Mouse (Mus musculus) stomach, embryonic 16.5 days (tissue): Measurements from ENCODE around the gene Psme1. TPM values are rescaled to one million over a fixed set of nuclear protein-coding genes. Genes with fewer than 3 reads are reported as not detected.
A peak's percentile ranks its signal among the peaks of the same experiment; 100 is the strongest.

Source experiments
- ATAC-seq: fragments of 200-750 bp; cut with Nextera tagmentation; 2 replicates; pipeline ENCODE4 v1.8.0; 2017; ENCODE audit warnings: moderate number of reproducible peaks, moderate TSS enrichment; ENCODE audit not compliant: insufficient read depth, low FRiP score
- H3K27ac ChIP-seq: fragments of 300-500 bp; sonication (generic); 2 replicates; pipeline ENCODE4 v1.5.1; 2014; ENCODE audit warnings: low read length
- H3K27me3 ChIP-seq: fragments of 300-500 bp; sonication (generic); 2 replicates; pipeline ENCODE4 v1.6.1; 2014; ENCODE audit warnings: low read length, control low read depth, mixed read lengths; ENCODE audit not compliant: control insufficient read depth, insufficient read depth
- H3K36me3 ChIP-seq: fragments of 300-500 bp; sonication (generic); 2 replicates; pipeline ENCODE4 v1.6.1; 2014; ENCODE audit warnings: low read length; ENCODE audit not compliant: control insufficient read depth, insufficient read depth
- H3K4me1 ChIP-seq: fragments of 300-500 bp; sonication (generic); 2 replicates; pipeline ENCODE4 v1.6.1; 2014; ENCODE audit warnings: low read length, control low read depth, mixed read lengths; ENCODE audit not compliant: control insufficient read depth, insufficient read depth
- H3K4me2 ChIP-seq: fragments of 300-500 bp; sonication (generic); 2 replicates; pipeline ENCODE4 v1.6.1; 2014; ENCODE audit warnings: low read depth, low read length, mixed read lengths
- H3K4me3 ChIP-seq: fragments of 300-500 bp; sonication (generic); replicated peaks from 2 replicates; pipeline ENCODE4 v1.5.1; 2014; ENCODE audit warnings: mild to moderate bottlenecking, low read length
- H3K9ac ChIP-seq: fragments of 300-500 bp; sonication (generic); 2 replicates; pipeline ENCODE4 v1.6.1; 2014; ENCODE audit warnings: low read length
- H3K9me3 ChIP-seq: fragments of 300-500 bp; sonication (generic); replicated peaks from 2 replicates; pipeline ENCODE4 v1.6.1; 2016; ENCODE audit warnings: low read length, control low read depth; ENCODE audit not compliant: control insufficient read depth
- WGBS: fragments of 180-500 bp; shearing (Covaris S2); extraction: QIAGEN DNeasy Blood & Tissue Kit; methylation state at CpG from one replicate; pipeline ENCODE4 v1.1.7; 2014; 5-methylcytosine and 5-hydroxymethylcytosine counted together
- polyA plus RNA-seq: library from polyadenylated mRNA; unstranded; fragments of >200 nt; fragmentation: Nextera tagmentation; extraction: Ambion mirVana; gene quantifications from 2 replicates; pipeline ENCODE4 v1.2.1, GENCODE M21; 2015

Gene Psme1
- polyA plus RNA-seq, 1 experiment from 2014 or later = 162 TPM

- 14% methylated on average over 19 of the region's 19 CpGs for WGBS
- H3K36me3 ChIP-seq = peaks cover 11% of the 10 kb centered on the region; the same call in 1 of the 2 replicates
- H3K27ac ChIP-seq = peak overlapping the region; percentile 89
- peaks cover 13% of the 10 kb centered on the region; the same call in 1 of the 2 replicates for H3K4me1 ChIP-seq
- H3K4me2 ChIP-seq = peak overlapping the region; percentile 56
- no peaks in the 10 kb centered on the region for H3K9me3 ChIP-seq
- H3K27me3 ChIP-seq = no peaks in the 10 kb centered on the region
- peak overlapping the region; percentile 47 for H3K4me3 ChIP-seq
- ATAC-seq = peak; percentile 96
- H3K9ac ChIP-seq = peak overlapping the region; percentile 72
Observed at GRCm38 (mm10) chr14:55603633-55604576, 26.0 kb downstream of the Psme1 start.

GRCm38 (mm10) chr14:55604823-55605222 is 26.9 kb downstream of the Psme1 start:
- peaks cover 14% of the 10 kb centered on the region; the same call in 1 of the 2 replicates for H3K36me3 ChIP-seq
- H3K9ac ChIP-seq = peak overlapping the region; percentile 36; the same call in 1 of the 2 replicates
- 92% methylated on average over 11 of the region's 11 CpGs for WGBS

DNA sequence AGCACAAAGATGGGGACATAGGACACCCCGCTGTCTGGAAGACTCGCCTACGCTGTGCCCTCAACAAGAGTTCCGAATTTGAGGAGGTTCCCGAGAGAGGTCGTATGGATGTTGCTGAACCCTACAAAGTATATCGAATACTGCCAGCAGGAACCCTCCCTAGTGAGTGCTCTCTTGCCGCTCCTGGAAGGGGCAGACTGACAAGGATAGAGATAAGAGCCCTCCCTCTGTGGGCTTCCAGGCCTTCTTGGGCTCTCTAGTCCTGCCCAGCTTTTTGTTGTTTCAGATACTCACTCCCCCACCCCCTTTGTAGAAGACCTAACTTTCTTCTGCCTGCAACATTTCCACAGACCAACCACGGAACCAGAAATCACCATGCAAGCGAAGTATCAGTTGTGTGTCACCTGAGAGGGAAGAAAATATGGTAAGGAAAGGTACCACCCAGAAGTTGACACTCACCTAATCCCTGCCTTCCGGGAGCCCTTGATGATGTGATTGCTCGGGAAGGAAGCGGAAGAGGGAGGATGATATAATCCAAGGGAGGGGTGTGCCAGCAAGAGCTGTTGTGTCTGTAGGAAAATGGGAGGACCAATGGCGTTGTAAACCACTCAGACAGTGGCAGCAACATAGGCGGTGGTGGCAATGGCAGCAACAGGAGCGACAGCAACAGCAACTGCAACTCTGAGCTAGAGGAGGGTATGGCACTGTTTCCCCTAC is 28.0 kb downstream of the Psme1 start:
- H3K4me2 ChIP-seq = no peak overlapping the region
- H3K4me1 ChIP-seq = peaks cover 13% of the 10 kb centered on the region; the same call in 1 of the 2 replicates
- H3K36me3 ChIP-seq = peaks cover 14% of the 10 kb centered on the region; the same call in 1 of the 2 replicates
- WGBS = 90% methylated on average over 16 of the region's 16 CpGs
- ATAC-seq = no peak
- H3K4me3 ChIP-seq = no peak overlapping the region
- no peaks in the 10 kb centered on the region for H3K9me3 ChIP-seq
- H3K9ac ChIP-seq = no peak overlapping the region
- no peaks in the 10 kb centered on the region for H3K27me3 ChIP-seq
- no peak overlapping the region for H3K27ac ChIP-seq

More at GRCm38 (mm10) chr14:55604823-55605222, 26.9 kb downstream of the Psme1 start:
- H3K4me2 ChIP-seq = peak overlapping the region; percentile 56
- no peaks in the 10 kb centered on the region for H3K27me3 ChIP-seq
- H3K4me1 ChIP-seq = peaks cover 13% of the 10 kb centered on the region; the same call in 1 of the 2 replicates
- H3K4me3 ChIP-seq = peak overlapping the region; percentile 47
- no peaks in the 10 kb centered on the region for H3K9me3 ChIP-seq
- peak overlapping the region; percentile 89 for H3K27ac ChIP-seq
- ATAC-seq = no peak

DNA sequence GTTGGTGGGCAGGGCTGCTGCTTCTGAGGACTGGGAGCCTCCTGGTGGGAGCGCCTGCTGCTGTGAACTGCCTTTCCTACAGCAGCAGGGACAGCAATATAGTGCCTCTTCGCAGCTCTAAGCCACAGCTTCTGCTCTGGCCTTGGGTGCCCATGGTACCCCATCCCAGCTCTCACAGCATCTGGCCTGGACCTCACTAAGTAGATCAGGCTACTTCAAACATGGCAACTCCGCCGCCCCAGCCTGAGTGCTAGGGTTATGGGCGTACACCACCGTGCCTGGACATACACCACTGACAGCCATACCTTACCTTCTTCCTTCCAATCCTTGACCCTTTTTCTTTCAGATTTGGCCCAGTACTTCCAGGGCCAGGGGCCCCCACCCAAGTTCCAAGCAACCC is 30.4 kb downstream of the Psme1 start:
- ATAC-seq = no peak
- H3K27ac ChIP-seq = no peak overlapping the region
- WGBS = 96% methylated on average over 6 of the region's 6 CpGs

DNA sequence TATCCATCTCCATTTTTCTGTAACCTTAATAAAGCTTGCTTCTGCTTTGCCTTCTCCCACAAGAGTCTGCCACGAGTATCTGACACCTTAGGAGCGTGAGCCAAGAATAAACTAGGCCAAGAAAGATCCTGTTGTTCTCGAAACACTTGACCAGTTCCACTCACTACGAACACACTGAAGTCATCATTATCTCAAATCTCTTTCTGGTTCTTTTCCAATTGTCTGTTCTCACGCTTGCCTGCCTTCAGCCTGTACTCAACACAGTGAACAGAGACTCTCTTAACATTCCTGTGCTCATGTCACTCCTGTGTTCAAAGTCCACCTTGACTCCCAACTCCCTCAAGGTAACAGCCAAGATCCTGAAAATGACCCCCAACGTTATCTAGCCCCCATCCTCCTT is 35.4 kb downstream of the Psme1 start:
- 57% methylated on average over 6 of the region's 6 CpGs for WGBS
- no peak for ATAC-seq
- no peak overlapping the region for H3K27ac ChIP-seq
- H3K36me3 ChIP-seq = peaks cover 9% of the 10 kb centered on the region; the same call in 1 of the 2 replicates
- no peak overlapping the region for H3K4me2 ChIP-seq
- H3K4me1 ChIP-seq = peaks cover 2% of the 10 kb centered on the region; the same call in 1 of the 2 replicates
- H3K9ac ChIP-seq = no peak overlapping the region
- no peak overlapping the region for H3K4me3 ChIP-seq
- H3K9me3 ChIP-seq = no peaks in the 10 kb centered on the region
- no peaks in the 10 kb centered on the region for H3K27me3 ChIP-seq

More for the DNA sequence above, 30.4 kb downstream of the Psme1 start:
- Histone ChIP-seq H3K4me1 (peaks cover 12% of the 10 kb centered on the region; the same call in 1 of the 2 replicates), H3K27me3 (no peaks in the 10 kb centered on the region), H3K9me3 (no peaks in the 10 kb centered on the region), H3K4me2 (no peak overlapping the region), H3K36me3 (peaks cover 14% of the 10 kb centered on the region; the same call in 1 of the 2 replicates), H3K4me3 (no peak overlapping the region), H3K9ac (no peak overlapping the region)

GRCm38 (mm10) chr14:55614565-55615178 is 36.7 kb downstream of the Psme1 start:
- Histone ChIP-seq H3K27ac (no peak overlapping the region), H3K4me1 (peaks cover 8% of the 10 kb centered on the region), H3K9ac (no peak overlapping the region), H3K27me3 (no peaks in the 10 kb centered on the region), H3K4me3 (no peak overlapping the region), H3K36me3 (peaks cover 2% of the 10 kb centered on the region; the same call in 1 of the 2 replicates), H3K4me2 (no peak overlapping the region), H3K9me3 (no peaks in the 10 kb centered on the region)
- no peak for ATAC-seq
- WGBS = 76% methylated on average over 7 of the region's 7 CpGs

- no peak for ATAC-seq
- no peak overlapping the region for H3K27ac ChIP-seq
- H3K4me2 ChIP-seq = no peak overlapping the region
- H3K9ac ChIP-seq = no peak overlapping the region
- H3K9me3 ChIP-seq = no peaks in the 10 kb centered on the region
- WGBS = 45% methylated on average over 2 of the region's 2 CpGs
- H3K4me3 ChIP-seq = no peak overlapping the region
- H3K36me3 ChIP-seq = no peaks in the 10 kb centered on the region
- no peaks in the 10 kb centered on the region for H3K27me3 ChIP-seq
- H3K4me1 ChIP-seq = peaks cover 8% of the 10 kb centered on the region
Observed at GRCm38 (mm10) chr14:55615876-55616275, 38.0 kb downstream of the Psme1 start.

- Histone ChIP-seq H3K4me1 (peaks cover 8% of the 10 kb centered on the region), H3K27ac (no peak overlapping the region), H3K4me2 (no peak overlapping the region), H3K27me3 (no peaks in the 10 kb centered on the region), H3K9me3 (no peaks in the 10 kb centered on the region), H3K36me3 (no peaks in the 10 kb centered on the region), H3K4me3 (no peak overlapping the region), H3K9ac (no peak overlapping the region)
- no peak for ATAC-seq
- 70% methylated on average over 2 of the region's 2 CpGs for WGBS
Observed at GRCm38 (mm10) chr14:55616844-55617243, 38.9 kb downstream of the Psme1 start.
